Mouse (Mus musculus) intestine, embryonic 14.5 days (tissue): ENCODE data around the gene Ssr2. TPM values are rescaled to one million over a fixed set of nuclear protein-coding genes. Genes with fewer than 3 reads are reported as not detected.

Source experiments
- ATAC-seq: fragments of 200-750 bp; cut with Nextera tagmentation; replicated peaks from 2 replicates; pipeline ENCODE4 v1.8.0; 2017; ENCODE audit warnings: low read depth, moderate number of reproducible peaks, moderate TSS enrichment, moderate library complexity; ENCODE audit not compliant: low FRiP score, low TSS enrichment
- DNase-seq: peaks from one replicate; pipeline ENCODE4 v3.0.0-alpha.2; 2018; ENCODE audit warnings: low spot score
- H3K27ac ChIP-seq: fragments of 300-500 bp; sonication (generic); 2 replicates; pipeline ENCODE4 v1.5.1; 2014; ENCODE audit warnings: low read depth, mild to moderate bottlenecking, control low read depth
- H3K27me3 ChIP-seq: fragments of 300-500 bp; sonication (generic); replicated peaks from 2 replicates; pipeline ENCODE4 v1.6.1; 2014; ENCODE audit warnings: low read length, control low read depth; ENCODE audit not compliant: control insufficient read depth, insufficient read depth
- H3K36me3 ChIP-seq: fragments of 300-500 bp; sonication (generic); 2 replicates; pipeline ENCODE4 v1.6.1; 2014; ENCODE audit warnings: low read length, control low read depth; ENCODE audit not compliant: control insufficient read depth, insufficient read depth
- H3K4me1 ChIP-seq: fragments of 300-500 bp; sonication (generic); replicated peaks from 2 replicates; pipeline ENCODE4 v1.6.1; 2014; ENCODE audit warnings: low read length, control low read depth, mixed read lengths; ENCODE audit not compliant: control insufficient read depth, insufficient read depth
- H3K4me2 ChIP-seq: fragments of 300-500 bp; sonication (generic); 2 replicates; pipeline ENCODE4 v1.6.1; 2014; ENCODE audit warnings: low read length
- H3K4me3 ChIP-seq: fragments of 300-500 bp; sonication (generic); 2 replicates; pipeline ENCODE4 v1.5.1; 2014; ENCODE audit warnings: low read depth, low read length, control low read depth, mixed read lengths
- H3K9ac ChIP-seq: fragments of 300-500 bp; sonication (generic); 2 replicates; pipeline ENCODE4 v1.6.1; 2014; ENCODE audit warnings: mild to moderate bottlenecking, low read length
- H3K9me3 ChIP-seq: fragments of 300-500 bp; sonication (generic); 2 replicates; pipeline ENCODE4 v1.6.1; 2016; ENCODE audit warnings: low read length, control low read depth; ENCODE audit not compliant: control insufficient read depth
- WGBS: fragments of 180-500 bp; shearing (Covaris S2); extraction: QIAGEN DNeasy Blood & Tissue Kit; methylation state at CpG from one replicate; pipeline ENCODE4 v1.1.7; 2014; 5-methylcytosine and 5-hydroxymethylcytosine counted together
- microRNA counts: library from miRNA; unstranded; fragments of <30 nt; microRNA quantifications from one replicate; lab custom pipeline; 2016
- microRNA-seq: library from miRNA; unstranded; fragments of <30 nt; microRNA quantifications from one replicate; pipeline ENCODE4, GENCODE M21; 2016
- polyA plus RNA-seq: library from polyadenylated mRNA; unstranded; fragments of >200 nt; fragmentation: Nextera tagmentation; extraction: Ambion mirVana; gene quantifications from 2 replicates; pipeline ENCODE4 v1.2.1, GENCODE M21; 2014

The Ssr2 gene
- polyA plus RNA-seq, 1 experiment from 2014 or later, result 290 TPM

DNA sequence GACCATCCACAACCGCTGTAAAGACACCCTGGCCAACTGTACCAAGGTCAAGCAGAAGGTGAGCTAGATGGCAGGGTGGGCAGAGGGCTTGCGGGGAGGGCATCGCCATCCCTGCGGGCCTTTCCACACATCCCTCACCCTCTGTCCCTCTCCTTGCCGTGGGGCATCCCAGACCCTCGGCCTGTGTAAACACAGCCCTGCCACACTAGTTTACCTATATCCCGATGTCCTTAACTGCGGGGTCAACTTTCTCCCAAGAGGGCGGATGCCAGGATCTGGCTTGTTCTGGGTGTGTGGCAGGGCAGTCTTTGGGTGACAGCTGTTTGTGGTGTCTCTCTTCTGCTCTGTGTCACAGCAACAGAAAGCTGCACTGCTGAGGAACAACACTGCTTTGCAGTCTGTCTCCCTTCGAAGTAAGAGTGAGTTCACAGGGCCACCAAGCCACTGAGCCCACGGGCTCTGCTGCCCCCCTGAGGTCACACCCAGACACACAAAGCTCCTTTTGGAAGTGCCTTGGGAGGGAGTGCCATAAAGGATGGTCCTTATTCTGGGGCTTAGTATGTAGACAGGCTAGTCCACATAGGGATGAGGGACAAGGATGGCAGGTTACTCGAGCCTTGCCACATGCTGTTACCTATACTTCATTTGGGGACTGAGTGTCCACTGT lies 56.4 kb downstream of the Ssr2 start:
- H3K4me2 ChIP-seq, result no peak overlapping the region
- no peak overlapping the region for H3K4me3 ChIP-seq
- H3K27ac ChIP-seq, result no peak overlapping the region
- H3K36me3 ChIP-seq, result peaks cover 86% of the 10 kb centered on the region
- no peaks in the 10 kb centered on the region for H3K27me3 ChIP-seq
- ATAC-seq, result no peak
- 69% methylated on average over 12 of the region's 12 CpGs for WGBS
- H3K4me1 ChIP-seq, result peaks cover 4% of the 10 kb centered on the region
- no peak overlapping the region for H3K9ac ChIP-seq
- DNase-seq, result no peak
- no peaks in the 10 kb centered on the region for H3K9me3 ChIP-seq

- no peak overlapping the region for H3K27ac ChIP-seq
- peaks cover 3% of the 10 kb centered on the region; the same call in 1 of the 2 replicates for H3K4me1 ChIP-seq
- no peaks in the 10 kb centered on the region for H3K27me3 ChIP-seq
- 96% methylated on average over 10 of the region's 10 CpGs for WGBS
- ATAC-seq (no peak), DNase-seq (no peak)
- no peaks in the 10 kb centered on the region for H3K9me3 ChIP-seq
- H3K4me2 ChIP-seq, result no peak overlapping the region
- H3K9ac ChIP-seq, result no peak overlapping the region
- H3K36me3 ChIP-seq, result peaks cover 92% of the 10 kb centered on the region
- H3K4me3 ChIP-seq, result no peak overlapping the region
Observed at GRCm38 (mm10) chr3:88633056-88633455, 57.4 kb downstream of the Ssr2 start.

DNA sequence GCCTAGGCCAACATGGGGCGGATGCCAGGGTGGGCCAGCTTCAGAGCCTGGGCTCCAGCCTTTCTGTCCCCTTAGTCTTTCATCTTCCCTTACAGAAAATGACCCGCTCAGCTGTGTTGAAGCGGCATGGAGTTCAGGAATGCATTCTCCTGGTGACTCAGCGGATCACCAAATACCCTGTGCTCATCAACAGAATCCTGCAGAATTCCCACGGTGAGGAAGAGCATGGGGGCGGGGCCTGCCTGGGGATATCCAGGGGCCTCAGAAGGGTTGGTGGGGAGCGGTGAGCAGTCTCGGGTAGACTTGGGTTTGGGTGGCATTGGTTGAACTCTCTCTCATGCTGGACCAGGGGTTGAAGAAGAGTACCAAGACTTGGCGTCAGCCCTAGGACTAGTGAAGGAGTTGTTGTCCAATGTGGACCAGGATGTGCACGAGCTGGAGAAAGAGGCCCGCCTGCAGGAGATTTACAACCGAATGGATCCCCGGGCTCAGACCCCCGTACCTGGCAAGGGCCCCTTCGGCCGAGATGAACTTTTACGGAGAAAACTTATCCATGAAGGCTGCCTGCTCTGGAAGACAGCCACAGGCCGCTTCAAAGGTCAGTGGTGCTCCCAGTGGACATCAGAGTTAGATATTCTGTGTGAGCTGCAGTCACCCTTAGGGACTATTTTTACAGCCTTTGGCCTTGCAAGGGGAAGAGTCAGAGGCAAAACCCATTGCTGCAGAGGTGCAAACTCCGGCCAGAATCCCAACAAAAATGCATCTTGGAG lies 60.0 kb downstream of the Ssr2 start:
- WGBS, result 90% methylated on average over 19 of the region's 19 CpGs

GRCm38 (mm10) chr3:88636555-88636986 lies 60.9 kb downstream of the Ssr2 start:
- Histone ChIP-seq H3K36me3 (peaks cover 98% of the 10 kb centered on the region), H3K4me2 (no peak overlapping the region), H3K27ac (no peak overlapping the region), H3K4me3 (no peak overlapping the region), H3K27me3 (no peaks in the 10 kb centered on the region), H3K9me3 (no peaks in the 10 kb centered on the region), H3K9ac (no peak overlapping the region), H3K4me1 (no peaks in the 10 kb centered on the region)
- ATAC-seq, result no peak
- 91% methylated on average over 8 of the region's 8 CpGs for WGBS
- no peak for DNase-seq

More for the DNA sequence above, 60.0 kb downstream of the Ssr2 start:
- H3K27ac ChIP-seq, result no peak overlapping the region
- no peak for ATAC-seq
- DNase-seq, result no peak
- no peaks in the 10 kb centered on the region for H3K9me3 ChIP-seq
- H3K4me2 ChIP-seq, result no peak overlapping the region
- H3K36me3 ChIP-seq, result peaks cover 98% of the 10 kb centered on the region
- no peak overlapping the region for H3K9ac ChIP-seq
- H3K4me1 ChIP-seq, result no peaks in the 10 kb centered on the region; the same call in 1 of the 2 replicates
- no peaks in the 10 kb centered on the region for H3K27me3 ChIP-seq
- H3K4me3 ChIP-seq, result no peak overlapping the region

DNA sequence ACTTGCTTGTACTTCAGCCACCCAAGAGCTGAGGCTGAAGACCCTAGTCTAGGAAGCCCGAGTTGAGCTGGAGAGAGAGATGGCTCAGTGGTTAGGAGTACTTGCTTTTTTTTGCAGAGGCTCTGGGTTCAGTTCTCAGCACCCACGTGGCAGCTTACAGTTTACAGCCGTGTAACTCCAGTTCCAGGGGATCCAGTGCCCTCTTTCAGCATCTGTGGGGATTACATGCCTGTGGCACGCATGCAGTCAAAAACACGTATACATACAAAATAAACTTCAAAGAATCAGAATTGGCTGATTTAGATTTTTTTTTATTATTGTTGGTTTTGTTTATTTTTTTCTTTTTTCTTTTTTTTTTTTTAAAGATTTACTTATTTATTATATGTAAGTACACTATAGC lies 61.5 kb downstream of the Ssr2 start:
- 95% methylated on average over 5 of the region's 5 CpGs for WGBS
- H3K27ac ChIP-seq, result no peak overlapping the region

More for the DNA sequence above, 61.5 kb downstream of the Ssr2 start:
- Histone ChIP-seq H3K4me3 (no peak overlapping the region), H3K9ac (no peak overlapping the region), H3K27me3 (no peaks in the 10 kb centered on the region), H3K9me3 (no peaks in the 10 kb centered on the region), H3K36me3 (peaks cover 98% of the 10 kb centered on the region), H3K4me2 (no peak overlapping the region), H3K4me1 (no peaks in the 10 kb centered on the region)
- ATAC-seq (no peak), DNase-seq (no peak)

MicroRNAs within 50 kb of the gene (microRNA counts, 519-probe panel; counts per million panel counts)
- not detected for microRNA mmu-miR-1905 (lab: Ali Mortazavi, UCI)

Small RNA genes lying within 50 kb of the gene (microRNA-seq; reads per million reads assigned to microRNA genes)
- gene Mir1905, result not detected

Other genes starting within 250 kb of the Ssr2 start
- gene Tmem79, start 239.7 kb upstream of the Ssr2 start, polyA plus RNA-seq, result 17.1 and 17.3 TPM in 2 replicates
- gene Smg5, start 239.6 kb upstream of the Ssr2 start, polyA plus RNA-seq, result 39.4 and 40.1 TPM in 2 replicates
- gene Paqr6, start 211.3 kb upstream of the Ssr2 start, polyA plus RNA-seq, result 1.5 and 2.4 TPM in 2 replicates
- gene Bglap3, start 203.1 kb upstream of the Ssr2 start, polyA plus RNA-seq, result 0.28 and 0.30 TPM in 2 replicates
- not detected in 2 replicates for gene Bglap2, start 197.2 kb upstream of the Ssr2 start, polyA plus RNA-seq
- gene Bglap, start 191.4 kb upstream of the Ssr2 start, polyA plus RNA-seq, result 0.64 TPM in 1 of 2 replicates, not detected in the other
- gene Pmf1, start 165.5 kb upstream of the Ssr2 start, polyA plus RNA-seq, result 150 and 154 TPM in 2 replicates
- gene Slc25a44, start 150.7 kb upstream of the Ssr2 start, polyA plus RNA-seq, result 19.7 and 20.1 TPM in 2 replicates
- gene Sema4a, start 114.7 kb upstream of the Ssr2 start, polyA plus RNA-seq, result 11.1 and 13.3 TPM in 2 replicates
- 86.0 and 96.0 TPM in 2 replicates for gene Lmna, start 65.9 kb upstream of the Ssr2 start, polyA plus RNA-seq
- 19.8 and 23.8 TPM in 2 replicates for gene Mex3a, start 43.5 kb upstream of the Ssr2 start, polyA plus RNA-seq
- 55.6 and 56.9 TPM in 2 replicates for gene Rab25, start 27.6 kb upstream of the Ssr2 start, polyA plus RNA-seq
- 98.9 and 102 TPM in 2 replicates for gene Lamtor2, start 22.8 kb upstream of the Ssr2 start, polyA plus RNA-seq
- 59.0 and 60.8 TPM in 2 replicates for gene Ubqln4, start 22.1 kb upstream of the Ssr2 start, polyA plus RNA-seq
- 87.0 and 98.4 TPM in 2 replicates for gene Arhgef2, start 30.1 kb downstream of the Ssr2 start, polyA plus RNA-seq
- not detected in 2 replicates for gene Rxfp4, start 77.3 kb downstream of the Ssr2 start, polyA plus RNA-seq
- gene Khdc4, start 109.9 kb downstream of the Ssr2 start, polyA plus RNA-seq, result 78.9 and 87.9 TPM in 2 replicates
- gene Rit1, start 141.0 kb downstream of the Ssr2 start, polyA plus RNA-seq, result 56.4 and 62.1 TPM in 2 replicates
- 28.6 and 29.7 TPM in 2 replicates for gene Syt11, start 199.3 kb downstream of the Ssr2 start, polyA plus RNA-seq